Mouse (Mus musculus): ENCODE results near the gene Wdr63. TPM values are rescaled to one million over a fixed set of nuclear protein-coding genes. Genes with fewer than 3 reads are reported as not detected.

Gene Wdr63
- 0.37 and 0.74 TPM in 2 replicates for polyA plus RNA-seq (2015; fragmentation: Nextera tagmentation; extraction: Ambion mirVana)

- no peaks in the 10 kb centered on the region for H3K27me3 ChIP-seq (ENCODE audit: control insufficient read depth, insufficient read depth, low read length)
- H3K4me3 ChIP-seq (ENCODE audit: low read length): peak within 1 kb of the TSS; percentile 57
- no peaks in the 10 kb centered on the region for H3K36me3 ChIP-seq (ENCODE audit: control insufficient read depth, insufficient read depth)
- H3K9me3 ChIP-seq (replicated peaks; ENCODE audit: control insufficient read depth, low read length): peaks cover 3% of the 10 kb centered on the region; the same call in 1 of the 2 replicates
- WGBS: 11% methylated on average over 18 of the region's 18 CpGs
- peaks cover 4% of the 10 kb centered on the region for H3K4me1 ChIP-seq (ENCODE audit: control insufficient read depth, insufficient read depth, low read length)
- peak within 1 kb of the TSS; percentile 87 for H3K4me2 ChIP-seq (ENCODE audit: low read depth, low read length)
- peak within 1 kb of the TSS; percentile 63 for H3K9ac ChIP-seq (ENCODE audit: low read length)
- peak; percentile 87 for ATAC-seq (replicated peaks; ENCODE audit: extremely low read depth, insufficient read depth, low FRiP score)
- H3K27ac ChIP-seq (ENCODE audit: low read length): no peak within 1 kb of the TSS
These were observed at the start of gene Wdr63 for GRCm38 (mm10) chr3:146107921-146108571. Gene Wdr63, minus strand, starts transcription at chr3:146108130.

- 77% methylated on average over 2 of the region's 2 CpGs for WGBS
- H3K9me3 ChIP-seq (replicated peaks; ENCODE audit: control insufficient read depth, low read length): no peaks in the 10 kb centered on the region
- H3K4me2 ChIP-seq (ENCODE audit: low read depth, low read length): no peak overlapping the region
- no peaks in the 10 kb centered on the region for H3K36me3 ChIP-seq (ENCODE audit: control insufficient read depth, insufficient read depth)
- no peak overlapping the region for H3K4me3 ChIP-seq (ENCODE audit: low read length)
- no peak overlapping the region for H3K9ac ChIP-seq (ENCODE audit: low read length)
- peaks cover 4% of the 10 kb centered on the region; the same call in 1 of the 2 replicates for H3K27me3 ChIP-seq (ENCODE audit: control insufficient read depth, insufficient read depth, low read length)
- no peak for ATAC-seq (replicated peaks; ENCODE audit: extremely low read depth, insufficient read depth, low FRiP score)
- peaks cover 5% of the 10 kb centered on the region for H3K4me1 ChIP-seq (ENCODE audit: control insufficient read depth, insufficient read depth, low read length)
- H3K27ac ChIP-seq (ENCODE audit: low read length): no peak overlapping the region
These were observed 48.9 kb upstream of the Wdr63 start for GRCm38 (mm10) chr3:146156811-146157210.

- H3K27ac ChIP-seq (ENCODE audit: low read length): no peak overlapping the region
- no peak for ATAC-seq (replicated peaks; ENCODE audit: extremely low read depth, insufficient read depth, low FRiP score)
- no peak overlapping the region for H3K9ac ChIP-seq (ENCODE audit: low read length)
- no peaks in the 10 kb centered on the region for H3K9me3 ChIP-seq (replicated peaks; ENCODE audit: control insufficient read depth, low read length)
- 57% methylated on average over 13 of the region's 13 CpGs for whole genome bisulfite sequencing
- peaks cover 8% of the 10 kb centered on the region for H3K27me3 ChIP-seq (ENCODE audit: control insufficient read depth, insufficient read depth, low read length)
- no peak overlapping the region for H3K4me3 ChIP-seq (ENCODE audit: low read length)
- no peak overlapping the region for H3K4me2 ChIP-seq (ENCODE audit: low read depth, low read length)
- H3K4me1 ChIP-seq (ENCODE audit: control insufficient read depth, insufficient read depth, low read length): peaks cover 5% of the 10 kb centered on the region
- no peaks in the 10 kb centered on the region for H3K36me3 ChIP-seq (ENCODE audit: control insufficient read depth, insufficient read depth)
These were observed 48.0 kb upstream of the Wdr63 start for GRCm38 (mm10) chr3:146155628-146156576.

GRCm38 (mm10) chr3:146153862-146154611 lies 46.1 kb upstream of the Wdr63 start:
- Histone ChIP-seq H3K4me3 (ENCODE audit: low read length) (no peak overlapping the region), H3K27me3 (ENCODE audit: control insufficient read depth, insufficient read depth, low read length) (peaks cover 8% of the 10 kb centered on the region), H3K9me3 (replicated peaks; ENCODE audit: control insufficient read depth, low read length) (no peaks in the 10 kb centered on the region), H3K36me3 (ENCODE audit: control insufficient read depth, insufficient read depth) (no peaks in the 10 kb centered on the region), H3K4me1 (ENCODE audit: control insufficient read depth, insufficient read depth, low read length) (peaks cover 13% of the 10 kb centered on the region), H3K4me2 (ENCODE audit: low read depth, low read length) (peak overlapping the region; percentile 25), H3K27ac (ENCODE audit: low read length) (peak overlapping the region; percentile 24; the same call in 1 of the 2 replicates), H3K9ac (ENCODE audit: low read length) (no peak overlapping the region)
- no peak for ATAC-seq (replicated peaks; ENCODE audit: extremely low read depth, insufficient read depth, low FRiP score)
- WGBS: 26% methylated on average over 12 of the region's 12 CpGs

GRCm38 (mm10) chr3:146152913-146153312 lies 45.0 kb upstream of the Wdr63 start:
- no peak for ATAC-seq (replicated peaks; ENCODE audit: extremely low read depth, insufficient read depth, low FRiP score)
- Histone ChIP-seq H3K27me3 (ENCODE audit: control insufficient read depth, insufficient read depth, low read length) (peaks cover 8% of the 10 kb centered on the region), H3K4me2 (ENCODE audit: low read depth, low read length) (no peak overlapping the region), H3K36me3 (ENCODE audit: control insufficient read depth, insufficient read depth) (no peaks in the 10 kb centered on the region), H3K9ac (ENCODE audit: low read length) (no peak overlapping the region), H3K4me1 (ENCODE audit: control insufficient read depth, insufficient read depth, low read length) (peaks cover 13% of the 10 kb centered on the region), H3K4me3 (ENCODE audit: low read length) (no peak overlapping the region), H3K9me3 (replicated peaks; ENCODE audit: control insufficient read depth, low read length) (no peaks in the 10 kb centered on the region), H3K27ac (ENCODE audit: low read length) (peak overlapping the region; percentile 43; the same call in 1 of the 2 replicates)
- 77% methylated on average over 2 of the region's 2 CpGs for WGBS

GRCm38 (mm10) chr3:146152348-146152747 lies 44.4 kb upstream of the Wdr63 start:
- 79% methylated on average over 8 of the region's 8 CpGs for WGBS
- Histone ChIP-seq H3K9ac (ENCODE audit: low read length) (no peak overlapping the region), H3K4me3 (ENCODE audit: low read length) (no peak overlapping the region), H3K27ac (ENCODE audit: low read length) (no peak overlapping the region), H3K27me3 (ENCODE audit: control insufficient read depth, insufficient read depth, low read length) (peaks cover 8% of the 10 kb centered on the region), H3K36me3 (ENCODE audit: control insufficient read depth, insufficient read depth) (no peaks in the 10 kb centered on the region), H3K4me1 (ENCODE audit: control insufficient read depth, insufficient read depth, low read length) (peaks cover 13% of the 10 kb centered on the region), H3K9me3 (replicated peaks; ENCODE audit: control insufficient read depth, low read length) (no peaks in the 10 kb centered on the region), H3K4me2 (ENCODE audit: low read depth, low read length) (no peak overlapping the region)
- no peak for ATAC-seq (replicated peaks; ENCODE audit: extremely low read depth, insufficient read depth, low FRiP score)

DNA sequence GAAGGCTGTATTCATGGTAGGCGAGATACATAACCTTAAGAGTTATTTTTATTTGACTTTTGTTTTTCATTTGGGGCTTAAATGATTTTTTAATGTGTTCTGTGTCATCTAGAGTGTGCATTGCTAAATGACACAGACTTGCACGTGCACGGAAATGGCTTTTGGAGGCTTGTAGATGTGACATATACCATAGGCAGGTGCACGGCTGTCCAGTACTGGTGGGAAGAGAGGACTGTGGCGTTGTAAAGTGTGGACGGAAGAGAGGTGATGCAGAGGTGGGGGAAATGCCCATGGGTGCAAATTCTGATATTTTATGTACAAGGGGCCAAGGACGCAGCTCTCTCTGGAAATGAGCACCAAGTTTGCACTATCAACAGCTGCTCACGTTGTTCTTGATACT lies 43.8 kb upstream of the Wdr63 start:
- Histone ChIP-seq H3K4me3 (ENCODE audit: low read length) (no peak overlapping the region), H3K36me3 (ENCODE audit: control insufficient read depth, insufficient read depth) (no peaks in the 10 kb centered on the region), H3K27ac (ENCODE audit: low read length) (no peak overlapping the region), H3K9ac (ENCODE audit: low read length) (no peak overlapping the region), H3K4me2 (ENCODE audit: low read depth, low read length) (no peak overlapping the region), H3K9me3 (replicated peaks; ENCODE audit: control insufficient read depth, low read length) (no peaks in the 10 kb centered on the region), H3K27me3 (ENCODE audit: control insufficient read depth, insufficient read depth, low read length) (peaks cover 8% of the 10 kb centered on the region), H3K4me1 (ENCODE audit: control insufficient read depth, insufficient read depth, low read length) (peaks cover 13% of the 10 kb centered on the region)
- WGBS: 86% methylated on average over 8 of the region's 8 CpGs
- ATAC-seq (replicated peaks; ENCODE audit: extremely low read depth, insufficient read depth, low FRiP score): no peak

DNA sequence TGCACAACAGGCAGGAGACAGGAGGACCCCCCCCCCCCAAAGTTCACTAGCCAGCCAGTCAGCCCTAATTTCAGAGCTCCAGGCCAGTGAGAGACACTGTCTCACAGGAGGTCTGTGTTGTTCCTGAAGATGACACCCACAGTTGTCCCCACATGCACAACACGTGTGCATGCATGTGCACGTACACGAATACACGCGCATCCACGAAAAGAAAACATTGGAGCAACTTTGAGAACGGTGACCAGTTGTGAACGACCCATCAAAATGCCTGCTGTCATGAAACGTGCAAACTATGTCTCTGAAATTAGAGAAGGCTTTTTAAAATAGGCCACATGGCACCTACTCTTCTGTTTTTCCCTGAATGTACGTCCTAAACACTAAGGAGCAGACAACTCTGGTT lies 43.4 kb upstream of the Wdr63 start:
- WGBS: 93% methylated on average over 10 of the region's 10 CpGs
- Histone ChIP-seq H3K4me2 (ENCODE audit: low read depth, low read length) (no peak overlapping the region), H3K36me3 (ENCODE audit: control insufficient read depth, insufficient read depth) (no peaks in the 10 kb centered on the region), H3K4me3 (ENCODE audit: low read length) (no peak overlapping the region), H3K4me1 (ENCODE audit: control insufficient read depth, insufficient read depth, low read length) (peaks cover 13% of the 10 kb centered on the region), H3K9ac (ENCODE audit: low read length) (no peak overlapping the region), H3K9me3 (replicated peaks; ENCODE audit: control insufficient read depth, low read length) (no peaks in the 10 kb centered on the region), H3K27ac (ENCODE audit: low read length) (no peak overlapping the region), H3K27me3 (ENCODE audit: control insufficient read depth, insufficient read depth, low read length) (peaks cover 8% of the 10 kb centered on the region)
- no peak for ATAC-seq (replicated peaks; ENCODE audit: extremely low read depth, insufficient read depth, low FRiP score)

Measured in heart, embryonic 16.5 days (tissue).